Mouse (Mus musculus): Measurements from ENCODE around the gene Sox10.

DNA sequence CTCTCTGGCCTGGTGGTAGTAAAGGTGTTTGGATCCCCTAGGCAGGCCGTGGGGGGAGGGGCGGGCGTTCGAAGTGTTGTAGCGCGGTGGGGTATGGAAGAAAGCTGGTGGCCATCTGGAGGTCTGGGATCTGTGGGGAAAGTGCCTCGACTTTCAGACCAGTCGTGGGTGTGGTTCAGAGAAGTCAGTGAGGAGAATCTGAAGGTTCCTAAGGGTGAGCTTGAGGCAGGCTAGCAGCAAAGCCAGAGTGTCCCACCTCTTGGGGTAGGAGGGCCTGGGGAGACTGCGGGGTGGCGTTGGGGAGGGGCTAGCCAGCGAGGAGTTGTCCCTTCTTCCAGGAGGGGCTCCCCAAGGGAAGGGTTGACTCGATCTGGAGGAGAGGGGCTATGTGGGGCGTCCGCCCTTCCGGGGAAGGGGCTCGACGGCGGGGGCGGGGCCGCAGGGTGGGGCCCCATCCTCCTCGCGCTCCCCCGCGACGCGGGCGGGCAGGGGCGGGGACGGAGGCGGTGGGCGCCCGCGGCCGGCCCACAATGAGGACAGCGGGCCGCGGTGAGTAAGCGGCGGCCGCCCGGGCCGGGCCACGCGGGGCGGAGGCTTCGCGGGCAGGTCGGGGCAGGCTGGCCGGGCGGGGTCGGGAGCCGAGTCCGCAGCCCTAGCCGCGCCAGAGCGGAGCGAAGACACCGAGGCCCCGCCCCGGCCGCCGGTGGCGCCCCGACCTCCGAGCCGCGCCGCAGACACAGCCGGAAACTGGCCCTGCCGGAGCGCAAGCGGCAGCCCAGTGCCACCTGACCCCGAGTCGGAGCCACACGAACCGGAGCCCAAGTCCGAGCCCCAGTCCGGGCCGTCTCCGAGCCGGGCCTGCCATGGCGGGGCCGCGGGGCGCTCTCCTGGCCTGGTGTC lies 56.4 kb downstream of the Sox10 start, which contains the start of gene Micall1:
- peak; percentile 68 for TF ChIP-seq POLR2A (IDR thresholded peaks at IDR 0.05; ENCODE audit: insufficient read length, low read depth)
- TF ChIP-seq TCF12 (IDR thresholded peaks at IDR 0.05; ENCODE audit: insufficient read depth, poor library complexity, severe bottlenecking), result no peak
- TF ChIP-seq CEBPB (IDR thresholded peaks at IDR 0.05; ENCODE audit: insufficient read depth, poor library complexity, severe bottlenecking), result no peak
- no peak for TF ChIP-seq MAX (IDR thresholded peaks at IDR 0.05; ENCODE audit: low read depth)

All from myocyte (in vitro differentiated cells).